Mouse (Mus musculus): ENCODE results near the gene Poc5. TPM values are rescaled to one million over a fixed set of nuclear protein-coding genes. Genes with fewer than 3 reads are reported as not detected.

Poc5 gene
- total RNA-seq (2021): 10 to 100 TPM; 10.7 to 12.4 TPM
- long read RNA-seq, experiment 1, full-length matches to known transcripts: 12 of 21 reads
- long read RNA-seq, experiment 1, partial matches to known transcripts: 0 of 21 reads
- long read RNA-seq, experiment 1, other reads (novel, unspliced or antisense): 9 of 21 reads
- long read RNA-seq, experiment 2, full-length matches to known transcripts: 10 of 12 reads
- long read RNA-seq, experiment 2, partial matches to known transcripts: 0 of 12 reads
- long read RNA-seq, experiment 2, other reads (novel, unspliced or antisense): 2 of 12 reads

DNA sequence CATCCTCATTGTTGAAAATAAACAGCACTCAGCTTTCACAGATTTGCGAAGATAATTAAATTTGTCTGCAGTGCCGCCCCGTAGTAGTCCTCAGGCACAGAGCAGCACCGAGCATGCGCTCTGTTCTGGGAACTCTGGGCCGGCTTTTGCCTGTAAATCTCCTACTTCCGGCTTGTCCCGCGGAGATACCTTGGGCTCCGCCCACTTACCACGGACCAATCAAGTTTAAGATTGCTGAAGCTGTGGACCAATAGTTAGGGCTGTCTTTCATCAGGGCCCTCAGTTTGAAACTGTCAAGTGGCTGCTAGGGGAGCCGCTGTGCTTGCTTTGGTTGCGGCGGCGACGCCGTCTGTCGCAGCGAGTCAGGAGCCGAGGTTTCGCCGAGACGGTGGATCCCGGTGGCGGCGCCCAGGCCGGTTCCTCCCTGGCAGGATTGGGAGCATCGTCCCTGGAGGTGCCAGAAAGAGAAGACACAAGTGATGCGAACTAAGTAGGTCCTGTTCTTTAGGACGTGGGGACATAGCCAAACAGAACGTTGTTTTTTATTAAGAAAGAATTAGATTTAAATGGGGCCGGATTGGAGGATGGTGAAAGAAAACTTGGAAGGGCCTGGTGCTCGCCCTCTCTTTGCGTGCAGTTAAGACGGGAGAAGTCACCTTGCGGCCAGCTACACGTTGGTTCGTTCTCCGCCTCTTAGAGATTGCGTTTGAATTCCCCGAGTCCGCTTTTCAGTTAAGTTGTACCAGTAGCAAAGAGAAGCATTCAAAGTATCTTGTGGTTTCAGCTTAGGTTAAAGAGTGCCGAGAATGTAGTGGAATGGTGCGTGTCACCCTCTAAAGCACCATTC lies at the start of gene Poc5:
Gene Poc5 (plus strand): TSS at position 253 of the 847 bp plus-strand sequence.
- DNase-seq: peak; percentile 99 to 100

GRCm38 (mm10) chr13:96341461-96341860 lies 46.6 kb upstream of the Poc5 start:
- no peak for DNase-seq

- no peak for DNase-seq
These were observed 43.3 kb upstream of the Poc5 start for GRCm38 (mm10) chr13:96344778-96345177.

- DNase-seq: no peak
These were observed 41.5 kb upstream of the Poc5 start for GRCm38 (mm10) chr13:96346581-96346980.

DNA sequence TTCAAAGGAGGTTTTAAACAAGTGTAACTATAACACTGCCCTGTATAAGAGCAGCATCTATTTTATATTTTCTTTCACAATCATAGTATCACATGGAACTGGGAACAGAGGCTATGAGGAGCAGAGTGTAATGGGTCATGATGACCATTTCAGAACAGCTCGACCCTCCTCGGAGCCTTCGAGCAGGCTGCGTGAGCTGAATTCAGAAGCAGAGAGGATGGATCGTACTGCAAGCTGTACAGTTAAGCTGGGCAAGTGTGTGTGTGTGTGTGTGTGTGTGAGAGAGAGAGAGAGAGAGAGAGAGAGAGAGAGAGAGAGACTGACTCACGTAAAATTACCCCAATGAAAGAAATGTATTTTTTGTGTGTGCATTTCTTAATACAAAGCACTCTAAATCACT lies 37.9 kb upstream of the Poc5 start:
- DNase-seq: no peak

GRCm38 (mm10) chr13:96351264-96351663 lies 36.8 kb upstream of the Poc5 start:
- DNase-seq: no peak

DNA sequence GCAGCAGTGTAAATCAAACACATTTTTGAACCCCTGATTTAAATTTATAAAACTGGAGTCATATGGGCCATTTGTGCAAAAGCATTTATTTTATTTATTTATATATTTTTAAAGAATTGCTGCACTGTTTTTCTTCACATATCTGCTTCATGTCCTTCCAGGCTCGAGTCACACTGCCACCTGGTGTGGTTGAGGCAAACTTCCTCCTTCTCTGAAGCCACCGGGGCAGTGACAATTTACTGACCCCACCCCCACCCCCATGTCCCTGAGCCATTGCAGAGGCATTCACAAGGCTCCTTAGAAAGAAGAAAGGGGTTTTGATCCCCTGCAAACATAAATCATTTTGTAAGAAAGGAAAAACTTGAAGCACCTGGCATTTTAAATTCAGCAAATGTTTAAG lies 12.6 kb upstream of the Poc5 start:
- peak in 1 of 2 experiments; percentile 8 for DNase-seq

DNA sequence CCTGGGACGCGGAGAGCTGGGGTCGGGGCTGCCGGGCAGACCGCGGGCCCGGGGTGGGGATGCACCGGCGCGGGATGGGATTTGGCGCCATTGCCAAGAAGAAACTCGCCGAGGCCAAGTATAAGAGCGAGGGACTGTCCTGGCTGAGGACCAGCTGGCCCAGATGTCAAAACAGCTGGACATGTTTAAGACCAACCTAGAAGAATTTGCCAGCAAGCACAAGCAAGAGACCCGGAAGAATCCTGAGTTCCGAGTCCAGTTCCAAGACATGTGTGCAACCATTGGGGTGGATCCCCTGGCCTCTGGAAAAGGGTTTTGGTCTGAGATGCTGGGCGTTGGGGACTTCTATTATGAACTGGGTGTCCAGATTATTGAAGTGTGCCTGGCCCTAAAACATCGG lies 11.2 kb upstream of the Poc5 start:
- DNase-seq: peak; percentile 37 to 47

- no peak for DNase-seq
These were observed 10.2 kb upstream of the Poc5 start for GRCm38 (mm10) chr13:96377883-96378282.

GRCm38 (mm10) chr13:96389301-96389700 lies 1.2 kb downstream of the Poc5 start:
- DNase-seq: no peak

GRCm38 (mm10) chr13:96401251-96401650 lies 13.2 kb downstream of the Poc5 start:
- no peak for DNase-seq

DNA sequence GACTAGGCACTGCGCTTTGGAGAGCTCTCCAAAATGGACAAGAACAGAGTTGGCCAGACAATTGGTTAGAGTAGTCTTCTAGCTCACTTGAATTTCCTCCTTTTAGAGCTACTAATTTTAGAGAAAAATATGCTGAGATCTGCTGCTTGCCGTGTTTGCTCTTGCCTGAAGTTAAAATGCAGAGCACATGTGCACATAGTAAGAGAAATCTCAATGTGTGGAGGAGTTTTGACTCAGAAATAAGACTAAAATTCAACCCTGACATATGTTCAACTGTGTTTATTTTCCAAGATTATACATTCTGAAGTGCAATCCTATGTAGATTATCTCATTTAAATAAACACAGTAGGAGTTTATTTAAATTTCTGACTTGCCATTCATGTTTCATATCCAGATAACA lies 17.4 kb downstream of the Poc5 start:
- no peak for DNase-seq

DNA sequence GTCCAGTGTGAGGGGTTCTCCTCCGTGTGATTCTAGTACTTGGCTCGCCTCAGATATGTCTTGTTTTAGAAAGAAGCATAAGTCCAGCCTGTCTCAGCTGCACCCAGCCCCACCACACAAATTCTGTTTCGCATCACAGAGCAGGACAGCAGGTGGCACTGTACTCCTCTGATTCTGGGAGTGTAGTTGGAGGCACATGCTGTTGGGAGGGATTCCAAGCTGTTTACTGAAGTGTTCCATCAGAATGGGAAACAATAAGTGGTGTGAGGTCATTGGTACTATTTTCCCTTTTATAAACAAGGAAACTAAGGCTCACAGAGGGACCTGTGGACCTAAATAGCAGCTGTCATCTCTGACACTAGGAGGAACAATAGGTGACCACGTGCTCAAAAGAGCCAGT lies 18.9 kb downstream of the Poc5 start:
- peak; percentile 36 to 65 for DNase-seq

- no peak for DNase-seq
These were observed 20.7 kb downstream of the Poc5 start for GRCm38 (mm10) chr13:96408786-96409185.

GRCm38 (mm10) chr13:96414384-96414783 lies 26.3 kb downstream of the Poc5 start:
- DNase-seq: no peak

DNA sequence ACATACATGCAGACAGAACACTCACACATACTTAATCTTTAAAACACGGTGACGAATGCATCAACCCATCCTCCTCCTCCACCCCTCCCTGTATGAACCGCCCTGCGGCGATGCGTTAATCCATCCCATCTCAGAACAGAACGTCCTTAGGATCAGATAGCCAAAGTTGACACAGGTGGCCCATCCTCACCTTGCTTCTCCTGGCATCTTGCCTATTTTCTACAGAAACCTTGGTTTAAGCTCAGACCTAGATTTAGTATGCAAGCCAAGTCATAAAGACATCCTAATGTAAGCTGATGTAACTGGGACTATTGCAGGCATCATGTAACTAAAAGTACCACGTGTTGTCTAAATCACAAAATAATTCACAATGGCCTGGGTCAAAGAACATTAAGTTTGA lies 28.3 kb downstream of the Poc5 start:
- no peak for DNase-seq

DNA sequence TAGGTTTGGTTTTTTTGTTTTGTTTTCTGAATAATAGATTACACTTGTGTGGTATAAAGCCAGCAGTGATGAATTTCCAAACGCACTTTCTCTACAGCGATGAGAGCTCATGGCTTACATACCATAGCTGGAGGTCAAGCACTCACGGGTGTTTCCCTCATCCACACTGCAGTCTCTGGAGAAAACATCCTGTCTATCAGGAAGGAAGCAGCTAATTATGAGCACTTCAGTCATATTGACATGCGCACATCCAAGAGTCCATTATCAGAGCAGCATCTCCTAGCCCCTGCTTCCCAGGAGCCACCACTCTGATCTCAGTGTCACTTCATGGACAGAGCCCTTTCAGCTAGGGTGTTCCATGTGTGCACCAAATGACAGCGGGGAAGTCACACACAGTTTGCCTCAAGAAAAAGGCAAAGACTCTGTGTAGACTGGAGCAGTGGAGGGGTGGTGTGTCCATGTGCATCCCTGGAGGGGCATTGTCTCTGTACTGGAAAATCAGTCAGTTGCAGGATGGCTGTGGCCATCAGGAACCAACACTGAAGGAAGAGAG lies 29.2 kb downstream of the Poc5 start:
- no peak for DNase-seq

DNA sequence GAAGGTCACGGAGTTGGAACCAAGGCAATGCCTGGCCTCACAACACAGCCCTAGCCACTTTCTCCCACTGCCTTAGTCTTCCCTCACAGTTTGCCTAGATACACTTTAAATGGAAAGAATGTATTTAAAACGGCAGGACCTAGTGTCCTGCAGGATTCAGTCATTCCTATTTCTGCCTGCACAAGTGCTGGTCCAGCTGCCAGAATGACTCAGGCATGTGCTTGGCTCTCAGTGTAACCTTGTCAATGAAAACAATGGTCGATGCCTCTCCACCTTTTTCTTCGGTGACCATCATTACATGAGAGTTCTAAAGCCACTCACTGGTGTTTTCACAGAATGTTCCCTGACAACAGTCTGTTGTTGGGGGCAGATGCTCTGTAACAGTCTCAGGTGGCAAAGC lies 30.4 kb downstream of the Poc5 start:
- DNase-seq: peak; percentile 33 to 37

DNA sequence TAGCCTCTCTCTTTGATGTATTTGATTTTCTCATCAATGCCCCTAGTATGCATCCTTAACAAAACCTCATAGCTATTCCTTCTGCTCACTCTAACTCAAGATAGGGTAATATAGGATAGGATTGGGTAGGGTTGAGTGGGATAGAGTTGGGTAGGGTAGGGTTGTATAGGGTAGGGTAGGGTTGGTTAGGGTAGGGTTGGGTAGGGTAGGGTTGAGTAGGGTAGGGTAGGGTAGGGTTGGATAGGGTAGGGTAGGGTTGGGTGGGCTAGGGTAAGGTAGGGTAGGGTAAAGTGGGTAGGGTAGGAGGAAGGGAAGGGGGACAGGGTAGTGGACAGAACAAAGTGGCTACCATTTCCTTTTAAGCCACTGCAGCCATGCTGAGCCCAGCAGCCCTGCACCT lies 33.1 kb downstream of the Poc5 start:
- no peak for DNase-seq

DNA sequence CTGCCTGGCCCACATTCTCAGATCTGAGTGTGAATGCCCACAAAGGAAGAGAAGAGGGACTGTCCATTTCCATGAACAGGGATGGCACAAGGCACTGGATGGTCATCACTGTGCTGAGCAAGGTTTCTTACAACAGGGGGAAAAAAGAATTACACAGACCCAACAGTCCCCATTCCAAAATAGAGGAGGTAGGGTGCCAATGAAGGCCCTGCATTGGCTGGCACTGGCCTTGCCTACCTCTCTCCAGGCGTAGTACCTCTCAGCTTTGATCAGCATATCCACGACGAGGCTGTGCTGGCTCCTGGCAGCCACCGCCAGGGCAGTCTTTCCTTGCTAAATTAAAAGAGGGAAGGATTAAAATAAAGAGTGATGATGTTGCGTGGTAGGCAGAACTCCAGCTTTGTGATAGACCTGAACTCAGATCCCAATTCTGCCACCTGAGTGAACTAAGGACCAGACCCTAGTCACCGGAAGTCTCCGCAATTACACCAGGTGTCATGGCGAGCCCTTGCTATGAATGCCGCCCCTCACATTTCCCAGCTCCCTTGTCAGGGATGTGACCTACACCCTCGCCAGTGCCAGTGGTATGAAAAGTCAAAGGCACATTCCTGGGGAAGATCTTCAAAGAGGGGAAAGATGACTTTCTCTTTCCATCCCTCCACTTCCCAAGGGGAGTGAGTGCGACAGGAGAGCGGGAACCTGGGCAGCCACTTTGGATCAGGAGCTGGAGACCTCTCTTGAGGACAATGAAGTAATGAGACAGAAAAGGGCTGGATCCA lies 36.6 kb downstream of the Poc5 start:
- DNase-seq: no peak

DNA sequence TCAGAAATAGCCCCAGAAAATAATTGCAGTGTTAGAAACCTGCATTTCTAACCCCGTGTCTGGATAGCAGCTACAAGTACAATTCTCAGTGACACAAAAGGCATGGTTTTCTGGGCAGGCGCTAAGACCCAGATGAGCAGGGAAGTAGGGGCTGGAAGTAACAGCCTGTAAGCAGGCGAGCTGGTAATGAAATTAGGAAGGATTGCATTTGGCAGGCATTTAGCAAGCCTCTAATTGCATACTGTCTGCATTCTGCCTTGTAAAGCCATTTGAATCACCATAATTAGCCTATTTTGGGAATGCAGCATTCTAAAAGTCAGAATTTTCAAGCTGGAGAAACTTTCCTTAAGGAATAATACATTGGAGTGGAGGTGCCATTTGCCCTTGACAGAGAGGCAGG lies 38.0 kb downstream of the Poc5 start:
- DNase-seq: no peak

DNA sequence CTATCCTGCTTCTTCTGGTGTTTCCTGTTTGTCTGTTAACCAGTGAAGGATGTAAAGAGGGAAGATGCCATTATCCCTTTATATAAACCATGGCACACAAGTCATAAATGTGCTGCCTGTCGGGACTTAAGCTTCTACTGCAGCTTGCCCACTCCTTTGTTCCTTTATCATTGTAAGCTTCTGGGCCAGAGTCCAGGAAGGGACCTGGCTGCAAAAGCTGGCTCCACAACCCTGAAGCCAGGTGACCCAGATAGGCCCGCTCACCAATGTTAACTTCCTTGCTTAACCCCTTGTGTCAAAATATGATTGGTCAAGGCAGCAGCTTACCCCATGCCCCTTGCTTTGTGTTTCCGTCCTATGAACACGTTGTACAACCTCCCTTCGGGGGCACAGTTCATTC lies 40.4 kb downstream of the Poc5 start:
- DNase-seq: no peak

All from heart, adult 18-20 months (tissue).